Mouse (Mus musculus): Measurements from ENCODE around the gene Pbx4. TPM values are rescaled to one million over a fixed set of nuclear protein-coding genes. Genes with fewer than 3 reads are reported as not detected.

The Pbx4 gene
- 41.5 and 42.5 TPM in 2 replicates for polyA plus RNA-seq (2014; fragmentation: Nextera tagmentation; extraction: Ambion mirVana)

DNA sequence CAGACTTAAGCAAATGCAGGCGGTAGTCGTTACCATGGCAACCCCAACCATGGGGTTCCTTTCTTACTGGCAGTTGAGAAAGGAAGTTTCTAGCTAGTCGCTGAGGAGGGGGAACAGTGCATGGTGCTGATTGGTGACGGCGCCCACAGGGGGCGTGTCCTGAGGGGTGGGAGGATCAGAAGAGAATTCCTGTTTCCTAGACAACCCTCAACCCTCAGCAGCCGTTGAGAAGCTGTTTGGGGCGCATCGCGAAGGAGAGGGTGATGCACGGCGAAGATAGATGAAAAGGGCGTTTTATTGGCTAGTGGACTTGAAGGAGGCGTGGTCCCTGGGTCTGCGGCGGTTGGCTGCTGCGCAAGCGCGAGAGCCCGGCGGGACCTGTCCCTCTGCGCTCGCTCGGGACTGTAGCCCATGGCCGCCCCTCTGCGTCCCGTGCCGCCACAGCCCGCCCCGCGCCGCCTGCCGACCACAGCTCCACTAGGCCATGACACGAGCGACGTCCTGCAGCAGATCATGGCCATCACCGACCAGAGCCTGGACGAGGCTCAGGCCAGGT lies at the start of gene Pbx4:
Gene Pbx4 (plus strand): TSS at position 194 of the 556 bp plus-strand sequence.
- no peaks in the 10 kb centered on the region for H3K27me3 ChIP-seq (ENCODE audit: control insufficient read depth, insufficient read depth, low read length)
- peak within 1 kb of the TSS; percentile 72 for H3K4me2 ChIP-seq (replicated peaks; ENCODE audit: low read depth, low read length)
- ATAC-seq (ENCODE audit: low FRiP score) (peak; percentile 99), DNase-seq (ENCODE audit: low spot score) (peak; percentile 97)
- H3K27ac ChIP-seq (ENCODE audit: low read depth, low read length) = peak within 1 kb of the TSS; percentile 82
- H3K4me1 ChIP-seq (replicated peaks; ENCODE audit: control insufficient read depth, insufficient read depth, low read length) = peaks cover 3% of the 10 kb centered on the region; the same call in 1 of the 2 replicates
- H3K4me3 ChIP-seq (ENCODE audit: low read depth, low read length) = peak within 1 kb of the TSS; percentile 66
- under 1% methylated on average over 38 of the region's 38 CpGs for WGBS
- H3K36me3 ChIP-seq (ENCODE audit: control insufficient read depth, insufficient read depth, low read length) = 0 out of 2 replicates have a peak, but pooled peaks cover 2% of the 10 kb centered on the region
- H3K9ac ChIP-seq (ENCODE audit: low read depth, low read length) = peak within 1 kb of the TSS; percentile 77
- H3K9me3 ChIP-seq (ENCODE audit: control insufficient read depth, low read length) = no peaks in the 10 kb centered on the region

DNA sequence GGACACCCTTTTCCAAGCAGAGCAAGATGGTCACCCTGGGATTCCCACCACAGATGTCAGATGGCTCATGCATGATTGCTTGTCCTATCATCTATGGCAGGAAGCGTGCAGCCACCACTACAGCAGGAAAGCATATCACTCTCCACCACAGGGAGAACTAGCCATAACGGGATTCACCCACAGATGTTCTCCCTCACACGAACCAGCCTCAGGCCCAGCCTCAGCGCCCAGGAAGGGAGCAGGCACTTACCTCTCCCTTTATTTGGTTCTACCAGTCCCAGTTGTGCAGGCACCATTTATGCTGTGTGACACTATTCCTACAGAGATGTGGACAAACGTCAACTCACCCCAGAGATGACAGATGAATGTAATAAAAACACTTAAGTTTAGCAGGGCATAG lies 43.2 kb upstream of the Pbx4 start:
- H3K36me3 ChIP-seq (ENCODE audit: control insufficient read depth, insufficient read depth, low read length) = no peaks in the 10 kb centered on the region
- no peaks in the 10 kb centered on the region for H3K27me3 ChIP-seq (ENCODE audit: control insufficient read depth, insufficient read depth, low read length)
- 92% methylated on average over 5 of the region's 5 CpGs for WGBS
- H3K9me3 ChIP-seq (ENCODE audit: control insufficient read depth, low read length) = no peaks in the 10 kb centered on the region
- H3K4me1 ChIP-seq (replicated peaks; ENCODE audit: control insufficient read depth, insufficient read depth, low read length) = 0 out of 2 replicates have a peak, but pooled peaks cover 2% of the 10 kb centered on the region
- H3K27ac ChIP-seq (ENCODE audit: low read depth, low read length) = no peak overlapping the region
- no peak overlapping the region for H3K4me3 ChIP-seq (ENCODE audit: low read depth, low read length)
- no peak overlapping the region for H3K4me2 ChIP-seq (replicated peaks; ENCODE audit: low read depth, low read length)
- DNase-seq (ENCODE audit: low spot score) (no peak), ATAC-seq (ENCODE audit: low FRiP score) (no peak)
- no peak overlapping the region for H3K9ac ChIP-seq (ENCODE audit: low read depth, low read length)

DNA sequence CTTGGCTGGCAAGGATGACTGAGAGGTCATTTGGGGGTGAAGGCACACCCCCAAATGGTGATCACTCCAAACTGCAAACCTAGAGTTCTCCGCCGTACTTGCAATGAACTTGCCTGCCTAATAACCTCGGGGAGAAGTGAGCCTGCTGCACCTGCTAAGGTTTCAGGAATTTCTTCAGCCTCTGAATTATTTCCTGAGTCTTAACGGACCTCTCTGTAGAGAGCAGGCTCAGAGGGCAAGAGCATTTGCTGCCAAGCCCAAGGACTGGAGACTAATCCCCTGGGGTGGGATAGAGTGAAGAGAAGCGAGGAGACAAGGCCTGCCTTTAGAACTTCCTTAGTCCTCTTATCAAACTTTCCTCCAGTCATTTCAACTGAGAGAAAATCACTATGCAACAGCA lies 42.6 kb upstream of the Pbx4 start:
- 88% methylated on average over 5 of the region's 5 CpGs for WGBS
- Histone ChIP-seq H3K4me1 (replicated peaks; ENCODE audit: control insufficient read depth, insufficient read depth, low read length) (0 out of 2 replicates have a peak, but pooled peaks cover 2% of the 10 kb centered on the region), H3K9ac (ENCODE audit: low read depth, low read length) (no peak overlapping the region)

DNA sequence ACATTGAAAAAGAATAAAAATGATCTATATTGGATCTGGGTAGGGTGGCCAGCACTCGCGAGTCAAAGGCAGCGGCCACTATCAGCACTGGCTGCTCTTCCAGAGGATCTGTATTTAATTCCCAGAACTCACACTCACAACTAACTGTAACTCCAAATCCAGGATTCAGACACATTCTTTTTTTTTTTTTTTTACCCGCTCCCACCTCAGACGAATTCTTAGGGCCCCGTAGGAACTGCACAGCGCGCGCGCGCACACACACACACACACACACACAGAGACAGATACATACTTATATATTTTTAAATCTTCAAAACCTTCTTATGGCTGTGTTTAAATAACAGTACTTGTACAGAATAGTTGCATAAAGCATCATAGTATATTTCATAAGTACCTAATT lies 41.9 kb upstream of the Pbx4 start:
- H3K4me1 ChIP-seq (replicated peaks; ENCODE audit: control insufficient read depth, insufficient read depth, low read length) = 0 out of 2 replicates have a peak, but pooled peaks cover 2% of the 10 kb centered on the region
- ATAC-seq (ENCODE audit: low FRiP score) = 0 out of 2 replicates have a peak, but pooled peaks have one; percentile 13
- 36% methylated on average over 11 of the region's 11 CpGs for WGBS
- 0 out of 2 replicates have a peak, but pooled peaks cover 2% of the 10 kb centered on the region for H3K36me3 ChIP-seq (ENCODE audit: control insufficient read depth, insufficient read depth, low read length)
- H3K9me3 ChIP-seq (ENCODE audit: control insufficient read depth, low read length) = no peaks in the 10 kb centered on the region
- no peaks in the 10 kb centered on the region for H3K27me3 ChIP-seq (ENCODE audit: control insufficient read depth, insufficient read depth, low read length)
- H3K27ac ChIP-seq (ENCODE audit: low read depth, low read length) = no peak overlapping the region
- peak overlapping the region; percentile 34 for H3K4me2 ChIP-seq (replicated peaks; ENCODE audit: low read depth, low read length)
- peak overlapping the region; percentile 98 for H3K9ac ChIP-seq (ENCODE audit: low read depth, low read length)
- peak overlapping the region; percentile 100 for H3K4me3 ChIP-seq (ENCODE audit: low read depth, low read length)
- DNase-seq (ENCODE audit: low spot score) = peak; percentile 14

More for the DNA sequence above, 42.6 kb upstream of the Pbx4 start:
- no peaks in the 10 kb centered on the region for H3K9me3 ChIP-seq (ENCODE audit: control insufficient read depth, low read length)
- H3K4me2 ChIP-seq (replicated peaks; ENCODE audit: low read depth, low read length) = no peak overlapping the region
- H3K27ac ChIP-seq (ENCODE audit: low read depth, low read length) = no peak overlapping the region
- ATAC-seq (ENCODE audit: low FRiP score) (no peak), DNase-seq (ENCODE audit: low spot score) (no peak)
- H3K4me3 ChIP-seq (ENCODE audit: low read depth, low read length) = no peak overlapping the region
- no peaks in the 10 kb centered on the region for H3K36me3 ChIP-seq (ENCODE audit: control insufficient read depth, insufficient read depth, low read length)
- H3K27me3 ChIP-seq (ENCODE audit: control insufficient read depth, insufficient read depth, low read length) = no peaks in the 10 kb centered on the region

DNA sequence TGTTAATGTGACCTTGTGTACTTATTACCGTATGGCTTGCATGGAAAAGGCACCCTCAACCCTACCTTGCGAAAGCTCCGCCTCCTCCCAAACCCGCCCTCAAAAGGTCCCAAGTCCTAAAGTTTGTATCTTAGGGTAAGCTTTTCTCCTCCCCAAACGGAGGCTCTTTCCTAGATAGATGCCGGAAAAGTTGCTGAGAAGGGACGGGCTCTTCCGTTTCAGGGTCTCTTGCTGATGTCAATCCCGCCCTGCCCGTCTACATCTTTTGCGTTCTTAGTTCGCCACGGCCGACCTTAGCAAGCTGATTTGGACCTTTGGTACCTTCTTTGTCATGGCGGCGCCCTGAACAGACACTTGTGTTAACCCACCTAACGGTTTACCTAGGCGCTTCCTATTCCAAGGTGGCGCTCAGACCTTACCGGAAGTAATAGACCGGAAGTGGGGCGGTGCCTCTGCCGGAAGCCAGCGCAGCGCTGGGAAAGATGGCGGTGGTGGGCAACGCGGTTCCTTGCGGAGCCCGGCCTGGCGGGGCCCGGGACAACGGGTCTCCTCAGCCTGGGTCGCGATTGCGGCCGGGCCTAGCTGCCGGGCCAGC lies 41.4 kb upstream of the Pbx4 start, which contains the start of the genes Atp13a1 and Zfp866:
Gene Atp13a1 (plus strand): TSS at position 391 of the 595 bp plus-strand sequence.
Gene Zfp866 (minus strand): TSS at position 406 of the 595 bp plus-strand sequence.
- H3K27ac ChIP-seq (ENCODE audit: low read depth, low read length) = peak within 1 kb of the TSS; percentile 71
- H3K9me3 ChIP-seq (ENCODE audit: control insufficient read depth, low read length) = no peaks in the 10 kb centered on the region
- peak within 1 kb of the TSS; percentile 98 for H3K9ac ChIP-seq (ENCODE audit: low read depth, low read length)
- H3K4me3 ChIP-seq (ENCODE audit: low read depth, low read length) = peak within 1 kb of the TSS; percentile 100
- DNase-seq (ENCODE audit: low spot score) = peak; percentile 92
- H3K4me2 ChIP-seq (replicated peaks; ENCODE audit: low read depth, low read length) = peak within 1 kb of the TSS; percentile 54
- ATAC-seq (ENCODE audit: low FRiP score) = peak; percentile 94
- 0 out of 2 replicates have a peak, but pooled peaks cover 3% of the 10 kb centered on the region for H3K36me3 ChIP-seq (ENCODE audit: control insufficient read depth, insufficient read depth, low read length)
- WGBS = under 1% methylated on average over 36 of the region's 38 CpGs
- H3K27me3 ChIP-seq (ENCODE audit: control insufficient read depth, insufficient read depth, low read length) = no peaks in the 10 kb centered on the region
- H3K4me1 ChIP-seq (replicated peaks; ENCODE audit: control insufficient read depth, insufficient read depth, low read length) = 0 out of 2 replicates have a peak, but pooled peaks cover 2% of the 10 kb centered on the region

DNA sequence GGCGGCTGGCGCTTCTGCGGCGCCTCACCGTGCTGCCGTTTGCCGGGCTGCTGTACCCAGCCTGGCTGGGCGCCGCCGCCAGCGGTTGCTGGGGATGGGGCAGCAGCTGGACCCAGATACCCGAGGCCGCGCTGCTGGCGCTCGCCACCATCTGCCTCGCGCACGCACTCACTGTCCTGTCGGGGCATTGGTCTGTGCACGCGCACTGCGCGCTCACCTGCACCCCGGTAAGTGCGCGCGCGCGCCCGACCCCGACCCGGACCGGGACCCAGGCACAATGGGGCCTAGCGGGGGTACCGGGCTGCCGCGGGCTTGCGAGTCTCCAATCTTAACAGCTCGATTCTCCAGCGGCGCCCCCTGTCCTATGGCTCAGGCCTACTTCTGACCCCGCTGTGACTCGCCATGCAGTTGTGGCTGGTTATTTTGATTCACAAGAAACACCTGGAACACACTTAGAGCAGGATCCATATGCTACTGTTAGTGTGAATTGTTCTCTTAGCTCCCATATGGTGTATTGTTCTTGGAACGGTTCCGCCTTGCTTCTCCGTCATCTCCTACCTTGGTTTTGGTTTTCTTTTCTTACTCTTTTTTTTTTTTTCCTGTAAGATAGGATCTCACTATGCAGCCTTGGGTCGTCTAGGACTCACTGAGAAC lies 40.7 kb upstream of the Pbx4 start:
- peak overlapping the region; percentile 71 for H3K27ac ChIP-seq (ENCODE audit: low read depth, low read length)
- under 1% methylated on average over 44 of the region's 48 CpGs for WGBS

DNA sequence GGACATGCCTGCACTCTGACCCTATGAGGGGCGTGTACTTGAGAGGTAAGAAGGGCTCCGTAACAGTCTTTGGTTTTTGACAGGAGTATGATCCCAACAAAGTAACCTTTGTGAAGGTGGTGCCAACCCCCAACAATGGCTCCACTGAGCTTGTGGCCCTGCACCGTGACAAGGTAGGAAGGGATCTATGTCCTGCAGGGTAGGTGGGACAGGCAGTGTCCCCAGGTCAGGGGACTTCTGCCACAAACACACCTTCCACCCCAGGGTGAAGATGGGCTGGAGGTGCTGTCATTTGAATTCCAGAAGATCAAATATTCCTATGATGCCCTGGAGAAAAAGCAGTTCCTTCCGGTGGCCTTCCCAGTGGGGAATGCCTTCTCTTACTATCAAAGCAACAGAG lies 38.6 kb upstream of the Pbx4 start:
- H3K36me3 ChIP-seq (ENCODE audit: control insufficient read depth, insufficient read depth, low read length) = peaks cover 20% of the 10 kb centered on the region; the same call in 1 of the 2 replicates
- no peak for ATAC-seq (ENCODE audit: low FRiP score)
- no peak overlapping the region for H3K9ac ChIP-seq (ENCODE audit: low read depth, low read length)
- H3K9me3 ChIP-seq (ENCODE audit: control insufficient read depth, low read length) = no peaks in the 10 kb centered on the region
- H3K4me2 ChIP-seq (replicated peaks; ENCODE audit: low read depth, low read length) = no peak overlapping the region
- no peaks in the 10 kb centered on the region for H3K27me3 ChIP-seq (ENCODE audit: control insufficient read depth, insufficient read depth, low read length)
- 0 out of 2 replicates have a peak, but pooled peaks cover 2% of the 10 kb centered on the region for H3K4me1 ChIP-seq (replicated peaks; ENCODE audit: control insufficient read depth, insufficient read depth, low read length)
- 97% methylated on average over 4 of the region's 4 CpGs for WGBS
- DNase-seq (ENCODE audit: low spot score) = no peak
- no peak overlapping the region for H3K27ac ChIP-seq (ENCODE audit: low read depth, low read length)
- H3K4me3 ChIP-seq (ENCODE audit: low read depth, low read length) = no peak overlapping the region

More for the DNA sequence above, 40.7 kb upstream of the Pbx4 start:
- H3K4me1 ChIP-seq (replicated peaks; ENCODE audit: control insufficient read depth, insufficient read depth, low read length) = 0 out of 2 replicates have a peak, but pooled peaks cover 2% of the 10 kb centered on the region
- H3K9ac ChIP-seq (ENCODE audit: low read depth, low read length) = peak overlapping the region; percentile 98
- no peaks in the 10 kb centered on the region for H3K27me3 ChIP-seq (ENCODE audit: control insufficient read depth, insufficient read depth, low read length)
- no peaks in the 10 kb centered on the region for H3K9me3 ChIP-seq (ENCODE audit: control insufficient read depth, low read length)
- ATAC-seq (ENCODE audit: low FRiP score) (peak; percentile 78), DNase-seq (ENCODE audit: low spot score) (peak; percentile 63)
- H3K4me3 ChIP-seq (ENCODE audit: low read depth, low read length) = peak overlapping the region; percentile 100
- H3K4me2 ChIP-seq (replicated peaks; ENCODE audit: low read depth, low read length) = peak overlapping the region; percentile 54
- H3K36me3 ChIP-seq (ENCODE audit: control insufficient read depth, insufficient read depth, low read length) = peaks cover 7% of the 10 kb centered on the region; the same call in 1 of the 2 replicates

DNA sequence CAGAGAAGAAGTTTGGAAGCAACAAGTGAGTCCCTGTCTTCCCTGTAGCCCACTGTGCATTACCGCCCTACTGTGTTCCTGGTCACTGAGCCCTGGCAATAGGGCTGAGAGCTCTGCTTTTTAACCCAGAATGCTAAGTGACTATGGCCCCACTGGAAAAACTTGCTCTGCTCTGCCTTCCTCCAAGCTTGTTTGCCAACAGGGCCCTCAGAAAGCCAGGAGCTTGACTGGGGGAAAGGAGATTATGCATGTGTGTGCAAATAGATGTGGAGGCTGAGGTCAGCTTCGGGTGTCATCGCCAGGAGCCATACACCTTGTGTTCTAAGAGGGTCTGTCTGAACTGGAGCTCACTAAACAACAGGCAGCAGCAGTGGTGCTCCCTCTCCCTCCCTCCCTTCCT lies 38.2 kb upstream of the Pbx4 start:
- Histone ChIP-seq H3K4me1 (replicated peaks; ENCODE audit: control insufficient read depth, insufficient read depth, low read length) (0 out of 2 replicates have a peak, but pooled peaks cover 2% of the 10 kb centered on the region), H3K36me3 (ENCODE audit: control insufficient read depth, insufficient read depth, low read length) (peaks cover 21% of the 10 kb centered on the region; the same call in 1 of the 2 replicates), H3K9ac (ENCODE audit: low read depth, low read length) (no peak overlapping the region), H3K4me2 (replicated peaks; ENCODE audit: low read depth, low read length) (no peak overlapping the region), H3K4me3 (ENCODE audit: low read depth, low read length) (no peak overlapping the region), H3K27me3 (ENCODE audit: control insufficient read depth, insufficient read depth, low read length) (no peaks in the 10 kb centered on the region), H3K9me3 (ENCODE audit: control insufficient read depth, low read length) (no peaks in the 10 kb centered on the region), H3K27ac (ENCODE audit: low read depth, low read length) (no peak overlapping the region)
- DNase-seq (ENCODE audit: low spot score) (no peak), ATAC-seq (ENCODE audit: low FRiP score) (no peak)
- 100% methylated on average over 3 of the region's 3 CpGs for WGBS

Data from hindbrain, embryonic 11.5 days (tissue).